Mouse (Mus musculus): Measurements from ENCODE around the gene Ccne1.

DNA sequence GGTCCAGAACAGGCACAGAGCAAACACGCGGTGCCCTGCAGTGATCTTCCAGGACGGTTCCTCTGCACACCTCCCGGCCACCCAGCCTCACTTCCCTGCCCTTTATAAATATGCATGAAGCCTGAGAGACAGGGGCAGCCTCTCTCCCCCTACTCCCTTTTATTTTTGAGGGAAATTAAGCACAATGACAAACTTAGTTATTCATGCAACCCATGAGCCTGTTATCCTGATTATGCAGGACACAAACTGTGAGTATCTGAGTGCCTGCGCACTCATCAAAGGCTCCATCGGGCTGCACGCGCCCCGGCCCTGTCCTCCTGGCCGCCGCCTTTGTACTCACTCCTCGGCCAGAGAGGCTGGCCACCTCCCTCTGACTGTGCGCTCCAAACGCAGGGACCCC, 32.8 kb downstream of the Ccne1 start:
- no peak for TF ChIP-seq POLR2A (IDR thresholded peaks at IDR 0.05; ENCODE audit: extremely low read depth, insufficient read depth, low read length)
- no peak for TF ChIP-seq CTCF (IDR thresholded peaks at IDR 0.05; ENCODE audit: extremely low read depth, insufficient read depth, low read length)
